Mouse (Mus musculus) urinary bladder, adult 2 months (tissue): ENCODE results near the gene Jmjd6. TPM values are rescaled to one million over a fixed set of nuclear protein-coding genes. Genes with fewer than 3 reads are reported as not detected.
"Not testable (repeated sequence)": the region's sequence is repeated elsewhere in the genome, so short reads cannot be mapped to it uniquely, and the experiment has no call there.

ENCODE experiments used
- DNase-seq: peaks from one replicate; pipeline ENCODE4 v3.0.0; 2022; ENCODE audit warnings: low spot score
- polyA plus RNA-seq: library from polyadenylated mRNA; depleted of rRNA; stranded (reverse); fragments of >200 nt; gene quantifications from 2 replicates; pipeline ENCODE4 v1.2.3, GENCODE M21; 2012

Gene Jmjd6
- polyA plus RNA-seq, 1 experiment, result 29.6 TPM

GRCm38 (mm10) chr11:116823885-116824284, 19.4 kb downstream of the Jmjd6 start:
- not testable (repeated sequence) for DNase-seq

- no peak for DNase-seq
Measured at GRCm38 (mm10) chr11:116823255-116823654, 20.0 kb downstream of the Jmjd6 start.

- DNase-seq, result no peak
Measured at GRCm38 (mm10) chr11:116822626-116823025, 20.6 kb downstream of the Jmjd6 start.

- no peak for DNase-seq
Measured at GRCm38 (mm10) chr11:116822215-116822614, 21.0 kb downstream of the Jmjd6 start.

GRCm38 (mm10) chr11:116821057-116821940, 21.9 kb downstream of the Jmjd6 start:
- no peak for DNase-seq

GRCm38 (mm10) chr11:116819932-116820593, 23.2 kb downstream of the Jmjd6 start:
- DNase-seq, result no peak

- no peak for DNase-seq
Measured at GRCm38 (mm10) chr11:116818722-116819121, 24.5 kb downstream of the Jmjd6 start.

- DNase-seq, result no peak
Measured at GRCm38 (mm10) chr11:116817567-116817966, 25.7 kb downstream of the Jmjd6 start.

- DNase-seq, result no peak
Measured at GRCm38 (mm10) chr11:116816769-116817168, 26.5 kb downstream of the Jmjd6 start.

GRCm38 (mm10) chr11:116814884-116815415, 28.3 kb downstream of the Jmjd6 start:
- DNase-seq, result no peak

GRCm38 (mm10) chr11:116814076-116814883, 29.0 kb downstream of the Jmjd6 start:
- no peak for DNase-seq

- no peak for DNase-seq
Measured at GRCm38 (mm10) chr11:116813610-116814009, 29.6 kb downstream of the Jmjd6 start.

GRCm38 (mm10) chr11:116812793-116813529, 30.3 kb downstream of the Jmjd6 start:
- DNase-seq, result no peak

- DNase-seq, result no peak
Measured at GRCm38 (mm10) chr11:116810983-116811901, 32.0 kb downstream of the Jmjd6 start.

GRCm38 (mm10) chr11:116810528-116810927, 32.7 kb downstream of the Jmjd6 start:
- DNase-seq, result no peak

- DNase-seq, result no peak
Measured at GRCm38 (mm10) chr11:116809520-116809919, 33.7 kb downstream of the Jmjd6 start.

- no peak for DNase-seq
Measured at GRCm38 (mm10) chr11:116808811-116809395, 34.3 kb downstream of the Jmjd6 start.

- peak; percentile 66 for DNase-seq
Measured at GRCm38 (mm10) chr11:116807938-116808606, 35.2 kb downstream of the Jmjd6 start.

- DNase-seq, result no peak
Measured at GRCm38 (mm10) chr11:116807526-116807925, 35.7 kb downstream of the Jmjd6 start.
